Mouse (Mus musculus) adrenal gland (tissue): Measurements from ENCODE around the gene Olfr616.
"Not testable (repeated sequence)": the region's sequence is repeated elsewhere in the genome, so short reads cannot be mapped to it uniquely, and the experiment has no call there.

Experiments
- intact Hi-C: fragments of 180-260 bp; cut with DNase I; formaldehyde crosslinking; loops from one replicate; pipeline ENCODE4 v1.15.1; 2025
- long read RNA-seq, 2 experiments: library from polyadenylated mRNA; unstranded; transcript quantifications; one replicate each; pipeline ENCODE4 v2.0.0; 2020; ENCODE audit warnings: borderline replicate concordance in 1 of 2; ENCODE audit not compliant: insufficient replicate concordance in 1 of 2
- microRNA-seq, 2 experiments: library from miRNA; unstranded; fragments of <30 nt; microRNA quantifications; one replicate each; pipeline ENCODE4; 2019

Gene Olfr616
- long read RNA-seq, experiment 1: 0 reads
- long read RNA-seq, experiment 2: 0 reads

GRCm38 (mm10) chr7:103569043-103569442, at the start of gene Olfr616:
Gene Olfr616 (minus strand): TSS chr7:103569143.
- intact Hi-C loops: no loop called here

GRCm38 (mm10) chr7:103612434-103612833, 43.5 kb upstream of the Olfr616 start, which contains the start of gene Olfr620:
Gene Olfr620 (minus strand): TSS chr7:103612534.
- intact Hi-C loops: no loop called here

- intact Hi-C loops: no loop called here
Measured at GRCm38 (mm10) chr7:103607425-103607824, 38.5 kb upstream of the Olfr616 start.

GRCm38 (mm10) chr7:103600275-103600674, 31.3 kb upstream of the Olfr616 start, which contains the start of gene Olfr619:
Gene Olfr619 (plus strand): TSS chr7:103600575.
- intact Hi-C loops: no loop called here

GRCm38 (mm10) chr7:103589803-103590202, 20.9 kb upstream of the Olfr616 start, which contains the start of gene Olfr618:
Gene Olfr618 (plus strand): TSS chr7:103590103.
- intact Hi-C loops: no loop called here

GRCm38 (mm10) chr7:103572761-103573160, 3.8 kb upstream of the Olfr616 start, which contains the start of gene Olfr617:
Gene Olfr617 (plus strand): TSS chr7:103573061.
- intact Hi-C loops: no loop called here

GRCm38 (mm10) chr7:103555779-103556178, 13.2 kb downstream of the Olfr616 start, which contains the start of gene Olfr615:
Gene Olfr615 (plus strand): TSS chr7:103556079.
- intact Hi-C loops: no loop called here

- intact Hi-C loops: no loop called here
Measured at GRCm38 (mm10) chr7:103547774-103548173, 21.2 kb downstream of the Olfr616 start, which contains the start of gene Olfr613. Gene Olfr613 (plus strand): TSS chr7:103548074.

GRCm38 (mm10) chr7:103542617-103543016, 26.3 kb downstream of the Olfr616 start, which contains the start of gene Olfr612:
Gene Olfr612 (minus strand): TSS chr7:103542717.
- intact Hi-C loops: not testable (repeated sequence)

GRCm38 (mm10) chr7:103520746-103521145, 48.2 kb downstream of the Olfr616 start, which contains the start of gene Olfr611:
Gene Olfr611 (minus strand): TSS chr7:103520846.
- intact Hi-C loops: not testable (repeated sequence)

Small RNA genes lying within 50 kb of the gene (microRNA-seq; reads per million reads assigned to microRNA genes)
- gene Gm26506: 0 reads per million in 2 experiments
